Mouse (Mus musculus): Measurements from ENCODE around the gene Lpp.

DNA sequence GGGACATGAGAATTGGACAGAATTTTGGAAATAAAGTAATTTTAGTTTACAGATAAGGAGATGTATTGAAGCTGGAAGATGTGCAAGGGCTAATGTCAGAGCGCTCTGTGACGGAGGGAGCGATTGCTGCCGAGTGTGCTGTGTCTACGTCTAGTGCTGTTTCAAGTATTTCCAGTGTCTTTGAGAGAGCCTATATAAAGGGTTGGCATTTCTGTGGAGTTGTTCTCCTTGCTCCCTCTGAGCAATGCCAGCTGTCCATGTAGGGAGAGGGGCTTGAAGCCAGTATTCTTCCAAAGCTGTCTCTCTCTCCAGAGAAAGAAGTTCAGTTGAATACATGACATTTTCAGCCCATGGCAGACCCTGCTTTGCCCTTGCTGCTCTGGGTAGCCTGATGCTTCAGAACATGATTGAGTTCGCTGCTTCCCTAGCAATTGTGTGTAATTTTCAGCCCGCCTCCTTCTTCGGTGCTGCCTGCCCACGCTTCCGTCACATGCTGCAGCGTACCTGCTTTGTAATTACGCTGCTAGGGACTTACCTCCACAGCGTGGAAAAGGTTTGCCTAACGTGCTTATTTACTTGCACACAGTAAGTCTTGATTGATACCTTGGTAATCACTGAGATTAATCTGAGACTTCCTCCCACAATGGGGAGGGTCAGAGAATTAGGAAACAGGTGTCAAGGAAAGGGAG lies 207.1 kb downstream of the Lpp start:
- TF ChIP-seq CTCF (IDR thresholded peaks at IDR 0.05; ENCODE audit: low read depth) (no peak), EP300 (IDR thresholded peaks at IDR 0.05; ENCODE audit: low read depth) (no peak)

All from liver, postnatal 0 days (tissue).